Mouse (Mus musculus): Measurements from ENCODE around the gene Rab35. TPM values are rescaled to one million over a fixed set of nuclear protein-coding genes. Genes with fewer than 3 reads are reported as not detected.

The Rab35 gene
- 5.3 TPM for polyA plus RNA-seq (2017; shearing (Covaris generic))

GRCm38 (mm10) chr5:115631505-115632357 lies at the start of gene Rab35:
Gene Rab35 (plus strand): TSS chr5:115631908.

Other genes with a start within 250 kb of the Rab35 start
- gene Msi1, start 202.3 kb upstream of the Rab35 start, polyA plus RNA-seq (2017; shearing (Covaris generic)): not detected
- gene Pla2g1b, start 165.6 kb upstream of the Rab35 start, polyA plus RNA-seq (2017; shearing (Covaris generic)): not detected
- 21.8 TPM for gene Sirt4, start 147.2 kb upstream of the Rab35 start, polyA plus RNA-seq (2017; shearing (Covaris generic))
- 61.9 TPM for gene Pxn, start 125.2 kb upstream of the Rab35 start, polyA plus RNA-seq (2017; shearing (Covaris generic))
- gene Rplp0, start 72.4 kb upstream of the Rab35 start, polyA plus RNA-seq (2017; shearing (Covaris generic)): 2,224 TPM
- gene Gcn1l1, start 66.7 kb upstream of the Rab35 start, polyA plus RNA-seq (2017; shearing (Covaris generic)): 56.7 TPM
- 13.7 TPM for gene Bicdl1, start 99.7 kb downstream of the Rab35 start, polyA plus RNA-seq (2017; shearing (Covaris generic))
- 6.1 TPM for gene Cit, start 213.4 kb downstream of the Rab35 start, polyA plus RNA-seq (2017; shearing (Covaris generic))

All from activated CD4-positive, CD25-positive, alpha-beta regulatory T cell, adult 9 weeks (primary cell).